ENCODE assay signal across 8 mouse cellular contexts in the genomic region with DNA sequence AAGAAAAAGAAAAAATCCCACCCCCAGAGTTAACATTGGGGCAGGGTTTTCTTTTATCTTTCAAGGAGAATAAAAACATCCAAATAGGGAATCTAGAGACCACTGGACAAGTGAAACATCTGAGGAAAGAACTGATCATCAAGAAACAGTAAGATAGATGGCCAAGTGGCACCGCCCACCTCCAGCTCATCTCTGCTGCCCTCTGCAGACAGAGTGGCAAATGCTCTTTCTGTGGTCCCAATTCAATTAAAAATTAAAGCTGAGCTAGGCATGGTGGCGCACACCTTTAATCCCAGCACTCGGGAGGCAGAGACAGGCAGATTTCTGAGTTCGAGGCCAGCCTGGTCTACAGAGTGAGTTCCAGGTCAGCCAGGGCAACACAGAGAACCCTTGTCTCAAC. TPM values are rescaled to one million over a fixed set of nuclear protein-coding genes. Genes with fewer than 3 reads are reported as not detected.
DNase-seq lines count a peak whose midpoint lies in the region; ATAC-seq and TF ChIP-seq lines count a peak whose summit lies in the region.

No protein-coding gene starts in this region.

- H3K4me3 ChIP-seq in CH12.LX (replicated peaks in 1 of 3; ENCODE audit: low read depth in 2 of 3, low read length in 2 of 3, poor library complexity in 1 of 3): no peak overlapping the region

- peak in 1 of 2 experiments; percentile 65; a peak in 2 of 4 replicates for TF ChIP-seq CTCF in CH12.LX (conservative IDR thresholded peaks at IDR 0.05 in 1 of 2, IDR thresholded peaks at IDR 0.05 in 1 of 2; ENCODE audit: low read depth in 2 of 2, low read length in 2 of 2)

- dilution Hi-C loops in CH12.LX (cut with MboI; ENCODE audit: extremely low pct_ligation_motif_present, extremely low pct_unique_long_range_greater_than_20kb, low sequenced_read_pairs): no loop called here

- no peaks in the 10 kb centered on the region for H3K4me1 ChIP-seq in CH12.LX (ENCODE audit: control insufficient read depth in 1 of 2, insufficient read depth in 2 of 2)

- no peaks in the 10 kb centered on the region for H3K27me3 ChIP-seq in CH12.LX (replicated peaks)

- H3K36me3 ChIP-seq in CH12.LX (replicated peaks in 1 of 2; ENCODE audit: control insufficient read depth in 1 of 2, insufficient read depth in 1 of 2, low read length in 1 of 2): peaks cover 17 to 44% of the 10 kb centered on the region in 2 experiments

- no peak for TF ChIP-seq EP300 in CH12.LX (IDR thresholded peaks at IDR 0.05; ENCODE audit: low read length)

- TF ChIP-seq RAD21 in CH12.LX (IDR thresholded peaks at IDR 0.05; ENCODE audit: low read depth, low read length): peak; percentile 44

- no peak for TF ChIP-seq POLR2A in CH12.LX (IDR thresholded peaks at IDR 0.05; ENCODE audit: low read depth, low read length)

- no peak overlapping the region for H3K27ac ChIP-seq in CH12.LX (ENCODE audit: insufficient read depth, low read depth)

- peaks cover 2% of the 10 kb centered on the region for H3K9me3 ChIP-seq in CH12.LX (replicated peaks; ENCODE audit: low read length)

- no peaks in the 10 kb centered on the region for H3K79me2 ChIP-seq in CH12.LX (replicated peaks; ENCODE audit: control insufficient read depth, extremely low read depth, insufficient read depth, poor library complexity, severe bottlenecking)

- no peak overlapping the region for H3K4me2 ChIP-seq in CH12.LX (ENCODE audit: insufficient read depth, low read depth, poor library complexity, severe bottlenecking)

- in situ Hi-C loops in CH12.LX (cut with MboI; ENCODE audit: low pct_ligation_motif_present, low pct_unique_long_range_greater_than_20kb, low sequenced_read_pairs): no loop called here

- peak; percentile 2 for DNase-seq in gastrocnemius, adult 18-20 months (ENCODE audit: low spot score)
- no peak for DNase-seq in gastrocnemius, adult 8-10 months (ENCODE audit: low spot score in 2 of 2)
- DNase-seq in CH12.LX (ENCODE audit: extremely low read depth) (peak; percentile 50), adipocyte (ENCODE audit: low spot score) (no peak)
- DNase-seq in c-Kit-positive CD71-positive TER-119-positive erythroid progenitor cells, embryonic 14.5 days (ENCODE audit: low spot score): peak; percentile 29
- no peak for DNase-seq in left cerebral cortex, adult 9 months (ENCODE audit: low spot score in 2 of 2)
- no peak for DNase-seq in gastrocnemius, postnatal 10 days

- peak; percentile 93 for ATAC-seq in megakaryocyte progenitor cell, adult 5-6 weeks (replicated peaks; ENCODE audit: poor library complexity)

- no peak overlapping the region for H3K9ac ChIP-seq in CH12.LX (ENCODE audit: insufficient read depth, low read depth)

TF ChIP-seq in CH12.LX, 34 proteins besides CTCF, POLR2A, EP300 and RAD21:
- TF ChIP-seq SMC3 (IDR thresholded peaks at IDR 0.05; ENCODE audit: low read depth, low read length): peak; percentile 67
- no peak for TF ChIP-seq TBP (conservative IDR thresholded peaks at IDR 0.05; ENCODE audit: low read depth, low read length)
- TF ChIP-seq ZC3H11A (IDR thresholded peaks at IDR 0.05; ENCODE audit: low read depth, low read length): no peak
- TF ChIP-seq MYC (IDR thresholded peaks at IDR 0.05; ENCODE audit: low read depth, low read length): no peak

RNA-seq across cellular contexts. Expression of a gene that starts 16.6 kb away (rescaled TPM):
- total RNA-seq in gastrocnemius, adult 18-20 months (2021): 1 to 10 TPM; 2.2 to 2.9 TPM
- 1 to 10 TPM; 2.8 to 3.6 (median 3.3) TPM for total RNA-seq in gastrocnemius, adult 8-10 months (2022)
- total RNA-seq in CH12.LX (2012; rRNA removed) (6.8 and 8.1 TPM in 2 replicates), CH12.LX (2014; rRNA removed) (4.8 and 6.2 TPM in 2 replicates)
- polyA plus RNA-seq in CH12.LX (2012; ENCODE audit: insufficient read length, low read depth): 16.0 and 16.6 TPM in 2 replicates
- 13.6 and 22.0 TPM in 2 replicates for total RNA-seq in megakaryocyte progenitor cell, adult 5-6 weeks (2015)
- total RNA-seq in megakaryocyte progenitor cell, adult 5-6 weeks (2017): 4.0 and 7.0 TPM in 2 replicates
- 1 to 10 TPM; 3.0 to 5.0 TPM for total RNA-seq in gastrocnemius, postnatal 10 days (2021)

RNA-seq across cellular contexts. Expression of a gene that starts 45.0 kb away (rescaled TPM):
- 100 to 1,000 TPM; 203 to 215 TPM for total RNA-seq in gastrocnemius, adult 18-20 months (2021)
- 100 to 1,000 TPM; 213 to 249 (median 236) TPM for total RNA-seq in gastrocnemius, adult 8-10 months (2022)
- total RNA-seq in CH12.LX (2012; rRNA removed) (25.0 and 26.4 TPM in 2 replicates), CH12.LX (2014; rRNA removed) (23.1 and 23.5 TPM in 2 replicates)
- 23.0 and 23.5 TPM in 2 replicates for polyA plus RNA-seq in CH12.LX (2012; ENCODE audit: insufficient read length, low read depth)
- 56.2 and 56.5 TPM in 2 replicates for total RNA-seq in megakaryocyte progenitor cell, adult 5-6 weeks (2015)
- total RNA-seq in megakaryocyte progenitor cell, adult 5-6 weeks (2017): 30.0 and 37.5 TPM in 2 replicates
- total RNA-seq in gastrocnemius, postnatal 10 days (2021): 100 to 1,000 TPM in 1 of 2 experiments, 10 to 100 TPM in 1; 94.0 to 101 TPM

RNA-seq across cellular contexts. Expression of a gene that starts 51.6 kb away (rescaled TPM):
- 10 to 100 TPM; 12.8 to 13.5 TPM for total RNA-seq in gastrocnemius, adult 18-20 months (2021)
- total RNA-seq in gastrocnemius, adult 8-10 months (2022): 10 to 100 TPM; 12.0 to 19.0 (median 16.5) TPM
- total RNA-seq in CH12.LX (2012; rRNA removed): 77.5 and 84.5 TPM in 2 replicates
- 72.1 and 81.8 TPM in 2 replicates for total RNA-seq in CH12.LX (2014; rRNA removed)
- polyA plus RNA-seq in CH12.LX (2012; ENCODE audit: insufficient read length, low read depth): 93.1 and 98.7 TPM in 2 replicates
- 24.8 and 25.9 TPM in 2 replicates for total RNA-seq in megakaryocyte progenitor cell, adult 5-6 weeks (2015)
- 40.3 and 47.1 TPM in 2 replicates for total RNA-seq in megakaryocyte progenitor cell, adult 5-6 weeks (2017)
- total RNA-seq in gastrocnemius, postnatal 10 days (2021): 10 to 100 TPM; 18.9 to 19.1 TPM

RNA-seq across cellular contexts. Expression of a gene that starts 54.6 kb away (rescaled TPM):
- 1 to 10 TPM; 2.6 TPM for total RNA-seq in gastrocnemius, adult 18-20 months (2021)
- total RNA-seq in gastrocnemius, adult 8-10 months (2022): 1 to 10 TPM in 3 of 4 experiments, under 1 TPM in 1; 0.87 to 3.5 (median 2.1) TPM
- total RNA-seq in CH12.LX (2012; rRNA removed): 14.6 and 17.4 TPM in 2 replicates
- 1.7 TPM in 2 replicates for total RNA-seq in CH12.LX (2014; rRNA removed)
- polyA plus RNA-seq in CH12.LX (2012; ENCODE audit: insufficient read length, low read depth): 2.5 and 2.9 TPM in 2 replicates
- 9.7 and 15.7 TPM in 2 replicates for total RNA-seq in megakaryocyte progenitor cell, adult 5-6 weeks (2015)
- total RNA-seq in megakaryocyte progenitor cell, adult 5-6 weeks (2017): 9.5 and 14.0 TPM in 2 replicates
- total RNA-seq in gastrocnemius, postnatal 10 days (2021): 1 to 10 TPM; 6.0 to 7.8 TPM

Comparison
In these comparisons a context has a peak if more than half of its experiments do, and no peak if none do; other contexts are left out.
1. DNase-seq: peak in gastrocnemius, adult 18-20 months (single experiment), CH12.LX (single experiment) and c-Kit-positive CD71-positive TER-119-positive erythroid progenitor cells, embryonic 14.5 days (single experiment); none in gastrocnemius, adult 8-10 months (0 of 2), adipocyte (single experiment), left cerebral cortex, adult 9 months (0 of 2) and gastrocnemius, postnatal 10 days (single experiment).